Mouse (Mus musculus): ENCODE data around the gene Ss18l2.

GRCm38 (mm10) chr9:121707801-121708200, 2.3 kb upstream of the Ss18l2 start:
- TF ChIP-seq CTCF (IDR thresholded peaks at IDR 0.05; ENCODE audit: insufficient read depth, low read length), result no peak
- no peak for TF ChIP-seq POLR2A (IDR thresholded peaks at IDR 0.05; ENCODE audit: borderline replicate concordance, extremely low read depth, low read depth, low read length)
